Mouse (Mus musculus): ENCODE results near the gene Gpsm3.

DNA sequence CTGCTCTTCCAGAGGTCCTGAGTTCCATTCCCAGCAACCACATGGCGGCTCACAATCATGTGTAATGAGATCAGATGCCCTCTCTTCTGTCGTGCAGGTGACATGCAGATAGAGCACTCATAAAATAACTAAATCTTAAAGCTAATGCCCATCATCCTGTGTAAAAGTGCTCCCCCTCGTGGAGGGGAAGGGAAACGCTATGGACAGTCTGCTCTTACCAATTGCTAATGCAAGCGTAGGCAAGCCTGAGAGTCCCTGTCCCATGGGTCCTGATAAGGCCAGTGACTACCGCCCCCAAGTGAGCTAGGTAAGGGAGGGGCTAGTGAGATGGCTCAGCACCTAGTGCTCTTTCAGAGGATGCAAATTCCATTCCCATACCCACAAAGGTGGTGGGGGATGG, 29.4 kb downstream of the Gpsm3 start:
- TF ChIP-seq CTCF (IDR thresholded peaks at IDR 0.05) (peak; percentile 96), POLR2A (IDR thresholded peaks at IDR 0.05; ENCODE audit: insufficient read depth, low read depth, low read length) (0 out of 2 replicates have a peak, but pooled peaks have one; percentile 12)
